Mouse (Mus musculus): ENCODE data around the gene Arih2. TPM values are rescaled to one million over a fixed set of nuclear protein-coding genes. Genes with fewer than 3 reads are reported as not detected.

Gene Arih2
- 50.4 and 54.8 TPM in 2 replicates for polyA plus RNA-seq (2016; fragmentation: Nextera tagmentation; extraction: Ambion mirVana)

DNA sequence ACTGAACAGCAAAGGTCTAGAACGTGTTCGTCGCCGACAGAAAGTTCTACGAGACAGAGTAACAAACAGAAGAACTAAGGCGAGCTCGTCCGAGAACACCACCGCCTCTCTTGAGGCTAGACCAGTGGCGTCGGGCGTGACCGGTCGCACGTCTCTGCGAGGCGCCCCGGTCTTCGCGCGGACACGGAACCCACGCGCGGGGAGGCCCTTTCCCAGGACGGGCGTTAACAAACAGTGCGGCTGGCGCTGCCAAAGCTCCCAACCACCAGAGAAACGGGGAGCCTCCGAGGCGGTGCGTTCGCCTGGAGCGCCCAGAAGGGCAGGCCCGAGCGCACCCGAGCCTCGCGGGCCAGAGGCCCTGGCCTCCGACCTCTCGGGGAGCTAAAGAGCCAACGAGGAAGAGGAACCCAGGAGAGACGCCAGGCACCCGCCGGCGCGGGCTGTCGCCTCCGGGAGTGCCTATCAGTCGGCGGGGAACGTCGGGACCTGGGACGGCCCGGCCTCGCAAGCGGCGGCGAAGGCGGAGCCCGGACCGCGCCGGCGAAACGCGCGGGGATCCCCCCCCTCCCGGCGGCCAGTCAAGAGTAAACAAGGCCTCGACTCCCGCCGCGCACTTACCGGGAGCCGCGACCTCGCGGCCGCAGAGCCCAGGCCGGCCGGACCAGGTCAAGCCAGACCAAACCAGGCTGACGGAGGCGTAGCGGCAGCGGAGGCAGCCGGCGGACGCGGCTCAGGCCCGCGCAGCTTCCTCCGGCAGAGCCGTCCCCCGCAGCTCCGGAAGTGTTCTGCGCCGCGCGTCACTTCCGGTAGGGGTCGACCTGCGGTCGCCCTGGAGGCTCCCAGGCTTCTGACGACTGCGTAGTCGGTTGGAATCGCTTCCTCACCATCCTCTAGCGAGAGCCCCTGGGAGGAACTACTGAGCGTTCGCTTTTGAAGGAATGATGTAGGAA lies at the start of gene Arih2:
TSS of gene Arih2 (minus strand) at position 776 of the 950 bp plus-strand sequence.
- Histone ChIP-seq H3K27me3 (no peaks in the 10 kb centered on the region), H3K4me3 (peak within 1 kb of the TSS; percentile 99), H3K4me1 (peaks cover 15% of the 10 kb centered on the region), H3K9me3 (replicated peaks) (no peaks in the 10 kb centered on the region), H3K9ac (peak within 1 kb of the TSS; percentile 92), H3K36me3 (no peaks in the 10 kb centered on the region), H3K27ac (peak within 1 kb of the TSS; percentile 91), H3K4me2 (replicated peaks) (peak within 1 kb of the TSS; percentile 94)
- peak; percentile 99 for ATAC-seq (ENCODE audit: low FRiP score)
- under 1% methylated on average over 111 of the region's 112 CpGs for WGBS

DNA sequence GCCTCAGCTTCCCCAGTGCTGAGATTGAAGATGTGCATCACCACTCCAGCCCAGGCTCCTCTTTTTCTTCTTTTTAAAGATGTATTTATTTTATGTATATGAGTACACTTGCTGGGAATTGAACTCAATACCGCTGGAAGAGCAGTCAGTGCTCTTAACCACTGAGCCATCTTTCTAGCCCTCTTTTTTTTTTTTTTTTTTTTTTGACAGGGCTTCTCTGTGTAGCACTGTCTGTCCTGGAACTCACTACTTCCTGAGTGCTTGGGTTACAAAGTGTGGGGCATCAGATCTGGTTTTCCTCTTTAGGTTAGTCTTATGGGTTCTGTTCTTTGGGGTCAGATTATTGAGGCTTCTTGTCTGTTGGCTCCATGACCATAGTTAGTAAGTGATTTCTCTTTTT lies 45.3 kb upstream of the Arih2 start:
- Histone ChIP-seq H3K9me3 (replicated peaks) (no peaks in the 10 kb centered on the region), H3K27me3 (peaks cover 8% of the 10 kb centered on the region; the same call in 1 of the 2 replicates), H3K4me3 (no peak overlapping the region), H3K27ac (no peak overlapping the region), H3K4me2 (replicated peaks) (peak overlapping the region; percentile 77), H3K36me3 (0 out of 2 replicates have a peak, but pooled peaks cover 5% of the 10 kb centered on the region), H3K9ac (no peak overlapping the region), H3K4me1 (peaks cover 24% of the 10 kb centered on the region)
- WGBS, result 90% methylated on average over 1 of the region's 1 CpGs
- no peak for ATAC-seq (ENCODE audit: low FRiP score)

DNA sequence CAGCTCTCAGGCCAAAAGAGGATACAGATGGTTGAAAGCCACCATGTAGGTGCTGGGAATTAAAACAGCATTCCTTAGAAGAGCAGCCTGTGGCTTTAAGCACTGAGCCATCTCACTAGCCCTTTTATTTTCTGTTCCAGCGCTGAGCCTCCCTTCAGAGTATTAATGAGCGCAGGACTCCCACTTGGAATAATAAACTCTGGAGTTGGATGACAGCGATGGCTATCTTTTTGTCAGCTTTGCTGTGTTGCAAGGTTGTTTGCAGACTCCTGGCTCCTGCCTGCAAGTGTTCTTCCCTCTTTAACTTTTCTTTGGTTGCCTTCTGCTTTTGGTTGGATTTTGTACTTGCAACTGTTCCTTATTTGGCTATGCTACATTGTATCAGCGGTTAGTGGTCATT lies 44.8 kb upstream of the Arih2 start:
- Histone ChIP-seq H3K27ac (no peak overlapping the region), H3K4me1 (peaks cover 30% of the 10 kb centered on the region), H3K36me3 (0 out of 2 replicates have a peak, but pooled peaks cover 5% of the 10 kb centered on the region), H3K9me3 (replicated peaks) (no peaks in the 10 kb centered on the region), H3K27me3 (peaks cover 8% of the 10 kb centered on the region; the same call in 1 of the 2 replicates), H3K4me2 (replicated peaks) (peak overlapping the region; percentile 77), H3K4me3 (no peak overlapping the region), H3K9ac (no peak overlapping the region)
- WGBS, result 66% methylated on average over 4 of the region's 4 CpGs
- ATAC-seq (ENCODE audit: low FRiP score), result no peak

DNA sequence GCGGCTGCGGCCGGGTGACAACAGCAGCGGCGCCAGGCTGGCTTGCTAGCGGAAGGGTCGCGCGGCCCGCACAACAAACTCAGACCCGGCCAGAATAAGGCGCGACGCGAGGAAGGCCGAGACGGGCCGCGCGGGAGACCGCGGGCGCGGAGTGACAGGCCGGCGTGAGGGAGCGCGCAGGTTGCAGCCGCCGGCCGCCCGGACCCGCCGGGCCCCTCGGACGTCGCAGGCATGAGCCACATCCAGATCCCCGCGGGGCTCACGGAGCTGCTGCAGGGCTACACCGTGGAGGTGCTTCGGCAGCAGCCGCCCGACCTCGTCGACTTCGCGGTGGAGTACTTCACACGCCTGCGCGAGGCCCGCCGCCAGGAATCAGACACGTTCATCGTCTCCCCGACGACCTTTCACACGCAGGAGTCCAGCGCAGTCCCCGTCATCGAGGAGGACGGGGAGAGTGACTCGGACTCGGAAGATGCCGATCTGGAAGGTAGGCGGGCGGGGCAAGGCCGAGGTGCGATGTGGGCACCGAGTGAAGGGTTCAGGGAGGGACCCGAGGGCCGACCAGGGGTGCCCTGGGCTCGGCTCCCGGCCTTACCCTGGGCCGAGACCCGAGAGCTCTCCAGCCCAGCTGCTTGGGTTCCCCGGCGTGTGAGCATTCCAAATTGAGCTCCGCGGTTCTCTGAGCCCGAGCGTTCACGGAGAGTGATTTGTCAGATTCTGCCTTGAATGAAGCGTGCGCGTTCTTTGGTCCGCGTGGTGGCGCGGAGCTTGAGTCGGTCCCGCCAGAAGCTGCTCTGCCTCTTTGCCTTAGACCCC lies 43.2 kb upstream of the Arih2 start:
- peak overlapping the region; percentile 85 for H3K27ac ChIP-seq
- H3K4me1 ChIP-seq, result peaks cover 32% of the 10 kb centered on the region
- no peaks in the 10 kb centered on the region for H3K36me3 ChIP-seq
- H3K4me3 ChIP-seq, result peak overlapping the region; percentile 83
- peak overlapping the region; percentile 86 for H3K9ac ChIP-seq
- H3K9me3 ChIP-seq (replicated peaks), result no peaks in the 10 kb centered on the region
- H3K4me2 ChIP-seq (replicated peaks), result peak overlapping the region; percentile 77
- H3K27me3 ChIP-seq, result peaks cover 8% of the 10 kb centered on the region; the same call in 1 of the 2 replicates
- under 1% methylated on average over 77 of the region's 92 CpGs for WGBS
- peak; percentile 68 for ATAC-seq (ENCODE audit: low FRiP score)

DNA sequence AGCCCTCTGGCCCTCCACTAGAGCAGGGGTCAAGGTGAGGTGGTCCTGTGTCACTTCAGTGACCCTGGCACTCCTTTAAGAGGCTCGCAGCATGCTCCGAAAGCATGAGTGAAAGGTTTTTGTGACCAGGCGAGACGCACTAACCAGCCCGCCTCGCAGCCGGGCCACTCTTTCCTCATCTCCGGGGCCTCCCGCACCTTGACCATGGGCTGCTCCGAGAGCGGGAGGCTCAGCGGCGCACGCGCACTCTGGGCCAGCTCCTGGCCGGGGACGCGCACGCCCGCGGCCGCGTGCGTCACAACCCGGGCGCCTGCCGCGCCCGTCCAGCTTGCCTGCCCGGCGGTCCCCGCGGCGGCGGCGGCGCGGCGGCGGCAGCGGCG lies 42.6 kb upstream of the Arih2 start:
- under 1% methylated on average over 35 of the region's 42 CpGs for WGBS
- peak overlapping the region; percentile 83 for H3K4me3 ChIP-seq
- peak overlapping the region; percentile 77 for H3K4me2 ChIP-seq (replicated peaks)
- peak; percentile 82 for ATAC-seq (ENCODE audit: low FRiP score)
- no peaks in the 10 kb centered on the region for H3K9me3 ChIP-seq (replicated peaks)
- H3K36me3 ChIP-seq, result no peaks in the 10 kb centered on the region
- peak overlapping the region; percentile 85 for H3K27ac ChIP-seq
- peak overlapping the region; percentile 86 for H3K9ac ChIP-seq
- H3K27me3 ChIP-seq, result peaks cover 8% of the 10 kb centered on the region; the same call in 1 of the 2 replicates
- peaks cover 34% of the 10 kb centered on the region for H3K4me1 ChIP-seq

DNA sequence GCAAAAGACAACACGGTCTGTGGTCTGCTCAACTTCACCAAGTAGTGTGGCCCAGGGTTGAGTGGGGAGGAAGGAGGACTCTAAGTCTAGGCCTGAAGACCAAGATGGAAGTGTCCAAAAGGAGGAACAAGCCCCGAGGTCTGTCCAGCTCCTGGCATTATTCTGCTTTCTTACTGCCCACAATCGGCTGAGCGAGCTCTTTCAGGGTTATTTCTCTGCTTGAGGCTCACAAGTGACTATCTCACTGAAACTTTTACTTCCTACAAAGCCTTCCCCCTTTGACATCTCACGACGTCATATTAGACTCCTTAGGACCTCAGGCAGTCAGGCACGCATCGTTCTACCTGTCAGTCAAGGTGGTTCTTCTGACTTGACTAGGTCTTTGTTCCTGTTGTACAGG lies 42.2 kb upstream of the Arih2 start:
- no peak; the same call in 1 of the 2 replicates for ATAC-seq (ENCODE audit: low FRiP score)
- peak overlapping the region; percentile 83; the same call in 1 of the 2 replicates for H3K4me3 ChIP-seq
- H3K4me2 ChIP-seq (replicated peaks), result peak overlapping the region; percentile 77
- WGBS, result 72% methylated on average over 8 of the region's 8 CpGs
- peaks cover 8% of the 10 kb centered on the region; the same call in 1 of the 2 replicates for H3K27me3 ChIP-seq
- no peaks in the 10 kb centered on the region for H3K9me3 ChIP-seq (replicated peaks)
- peaks cover 38% of the 10 kb centered on the region for H3K4me1 ChIP-seq
- H3K27ac ChIP-seq, result peak overlapping the region; percentile 85
- H3K9ac ChIP-seq, result peak overlapping the region; percentile 86; the same call in 1 of the 2 replicates
- H3K36me3 ChIP-seq, result no peaks in the 10 kb centered on the region

DNA sequence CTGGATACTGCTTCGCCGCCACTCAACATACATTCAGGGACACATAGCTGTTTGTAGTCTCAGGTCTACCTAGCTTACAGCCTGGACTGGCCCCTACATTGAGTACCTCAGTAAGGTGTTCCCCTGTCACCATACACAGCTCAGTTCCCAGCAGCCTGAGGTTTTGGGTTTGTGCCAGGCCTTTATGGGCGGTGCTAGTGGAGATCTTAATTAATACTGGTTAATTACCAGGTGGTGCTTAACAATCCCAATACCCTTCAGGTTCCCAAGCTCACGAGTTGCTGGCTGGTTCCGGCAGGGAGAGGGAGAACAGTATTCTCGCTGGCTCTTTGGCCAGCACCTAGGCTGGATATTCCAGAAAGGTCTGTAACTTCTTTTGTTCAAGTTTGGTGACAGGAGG lies 41.7 kb upstream of the Arih2 start:
- Histone ChIP-seq H3K36me3 (no peaks in the 10 kb centered on the region), H3K27me3 (peaks cover 8% of the 10 kb centered on the region; the same call in 1 of the 2 replicates), H3K9ac (no peak overlapping the region), H3K4me3 (no peak overlapping the region), H3K9me3 (replicated peaks) (no peaks in the 10 kb centered on the region), H3K4me1 (peaks cover 41% of the 10 kb centered on the region), H3K4me2 (replicated peaks) (no peak overlapping the region), H3K27ac (no peak overlapping the region)
- 86% methylated on average over 6 of the region's 6 CpGs for WGBS
- no peak for ATAC-seq (ENCODE audit: low FRiP score)

DNA sequence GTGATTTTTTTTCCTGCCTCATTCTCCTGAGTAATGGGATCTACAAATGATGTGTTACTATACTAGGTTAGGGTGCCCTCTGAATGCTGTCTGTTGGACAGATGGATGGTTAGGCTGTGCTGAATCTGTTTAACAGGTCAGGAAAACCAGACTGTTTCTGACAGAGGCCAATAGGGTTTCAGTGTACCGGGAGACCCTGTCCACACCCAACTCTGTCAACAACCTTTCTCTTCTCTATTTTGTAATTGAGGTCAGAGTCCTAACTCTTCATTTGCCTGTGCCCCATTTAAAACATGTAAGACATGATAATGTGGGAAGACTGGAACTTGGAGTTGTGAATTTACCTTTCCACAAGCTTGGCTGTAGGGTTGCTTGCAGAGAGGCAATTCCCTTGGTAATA lies 40.8 kb upstream of the Arih2 start:
- Histone ChIP-seq H3K4me3 (no peak overlapping the region), H3K27me3 (peaks cover 8% of the 10 kb centered on the region; the same call in 1 of the 2 replicates), H3K9ac (no peak overlapping the region), H3K9me3 (replicated peaks) (no peaks in the 10 kb centered on the region), H3K4me2 (replicated peaks) (no peak overlapping the region), H3K27ac (no peak overlapping the region), H3K4me1 (peaks cover 41% of the 10 kb centered on the region), H3K36me3 (no peaks in the 10 kb centered on the region)
- WGBS, result 64% methylated on average over 1 of the region's 1 CpGs
- ATAC-seq (ENCODE audit: low FRiP score), result no peak

DNA sequence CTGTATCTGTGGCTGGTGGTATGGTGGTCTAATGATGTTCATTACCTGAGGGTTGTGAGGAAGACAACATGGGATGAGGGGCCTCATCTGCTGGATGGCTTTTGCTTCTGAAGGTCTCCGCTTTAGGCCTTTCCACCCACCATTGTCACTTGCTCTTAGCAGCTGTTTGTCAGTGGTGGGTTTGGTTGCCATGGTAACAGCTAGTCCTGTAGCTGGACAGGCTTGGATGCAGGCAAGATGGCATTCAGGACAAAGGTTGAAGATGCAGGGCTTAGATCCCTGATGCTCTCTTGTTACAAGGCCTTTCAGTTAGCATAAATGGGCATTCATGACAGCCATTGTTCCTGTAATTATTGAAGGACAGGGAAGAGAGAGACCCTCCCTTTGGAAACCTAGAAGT lies 39.9 kb upstream of the Arih2 start, which contains the start of gene Prkar2a:
TSS of gene Prkar2a (plus strand) at position 209 of the 400 bp plus-strand sequence.
- H3K4me2 ChIP-seq (replicated peaks), result no peak within 1 kb of the TSS
- H3K36me3 ChIP-seq, result 0 out of 2 replicates have a peak, but pooled peaks cover under 1% of the 10 kb centered on the region
- H3K4me1 ChIP-seq, result peaks cover 38% of the 10 kb centered on the region
- H3K27me3 ChIP-seq, result peaks cover 8% of the 10 kb centered on the region; the same call in 1 of the 2 replicates
- H3K9me3 ChIP-seq (replicated peaks), result no peaks in the 10 kb centered on the region
- WGBS, result 35% methylated on average over 1 of the region's 1 CpGs
- no peak within 1 kb of the TSS for H3K4me3 ChIP-seq
- no peak within 1 kb of the TSS for H3K9ac ChIP-seq
- peak; percentile 12; the same call in 1 of the 2 replicates for ATAC-seq (ENCODE audit: low FRiP score)
- H3K27ac ChIP-seq, result peak within 1 kb of the TSS; percentile 74

DNA sequence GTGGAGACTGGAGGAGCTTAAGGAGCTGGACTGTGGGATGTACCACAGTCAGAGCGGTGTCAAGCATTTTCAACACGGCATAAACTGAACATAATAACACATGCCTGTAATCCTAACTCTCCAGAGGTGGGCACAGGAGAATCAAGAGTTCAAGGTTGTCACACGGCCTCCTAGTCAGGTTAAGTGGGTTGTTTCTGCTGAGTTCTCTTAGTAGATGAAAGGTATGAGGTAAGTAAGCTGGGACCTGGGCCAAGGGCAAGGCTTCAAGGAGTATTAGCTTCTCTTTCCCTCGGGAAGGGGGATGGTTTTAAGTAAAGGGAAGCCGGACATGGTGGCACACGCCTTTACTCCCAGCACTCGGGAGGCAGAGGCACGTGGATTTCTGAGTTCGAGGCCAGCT lies 39.3 kb upstream of the Arih2 start:
- no peak overlapping the region for H3K4me3 ChIP-seq

DNA sequence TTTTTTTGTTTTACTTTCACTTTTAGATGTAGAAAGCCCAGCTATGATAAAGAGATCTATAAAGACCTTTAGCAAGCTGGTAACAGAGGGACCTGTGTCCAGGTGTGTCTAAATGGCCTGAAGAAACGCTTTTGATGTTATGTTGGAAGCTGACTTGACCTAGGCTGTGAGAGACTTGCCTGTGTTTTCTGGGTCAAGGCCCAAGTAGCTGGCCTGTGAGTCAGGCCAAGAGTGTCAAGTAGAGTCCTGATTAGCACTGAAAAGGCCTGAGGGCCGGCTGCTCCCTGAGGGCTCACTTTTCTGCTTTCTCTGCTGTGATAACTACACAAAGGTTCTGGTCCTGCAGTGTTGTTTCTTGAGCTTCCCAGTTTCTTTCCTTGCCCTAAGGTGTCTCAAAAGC lies 38.5 kb upstream of the Arih2 start:
- no peak overlapping the region for H3K4me3 ChIP-seq
- no peak overlapping the region for H3K4me2 ChIP-seq (replicated peaks)
- no peak for ATAC-seq (ENCODE audit: low FRiP score)
- H3K9me3 ChIP-seq (replicated peaks), result no peaks in the 10 kb centered on the region
- no peak overlapping the region for H3K27ac ChIP-seq
- peaks cover 25% of the 10 kb centered on the region for H3K4me1 ChIP-seq
- peaks cover 8% of the 10 kb centered on the region; the same call in 1 of the 2 replicates for H3K27me3 ChIP-seq
- peaks cover 13% of the 10 kb centered on the region; the same call in 1 of the 2 replicates for H3K36me3 ChIP-seq
- no peak overlapping the region for H3K9ac ChIP-seq
- WGBS, result 80% methylated on average over 2 of the region's 2 CpGs

More for the DNA sequence above, 39.3 kb upstream of the Arih2 start:
- Histone ChIP-seq H3K27ac (no peak overlapping the region), H3K9ac (no peak overlapping the region), H3K27me3 (peaks cover 8% of the 10 kb centered on the region; the same call in 1 of the 2 replicates), H3K4me1 (peaks cover 32% of the 10 kb centered on the region), H3K9me3 (replicated peaks) (no peaks in the 10 kb centered on the region), H3K36me3 (peaks cover 7% of the 10 kb centered on the region; the same call in 1 of the 2 replicates), H3K4me2 (replicated peaks) (no peak overlapping the region)
- ATAC-seq (ENCODE audit: low FRiP score), result no peak
- 78% methylated on average over 9 of the region's 9 CpGs for WGBS
